Mouse (Mus musculus) spleen, postnatal 4 days (tissue): Measurements from ENCODE around the gene Rpl18a.

Source experiments
- DNase-seq, 2 experiments: peaks; one replicate each; pipeline ENCODE4 v3.0.0; 2022; ENCODE audit warnings: low spot score in 2 of 2

The Rpl18a gene

DNA sequence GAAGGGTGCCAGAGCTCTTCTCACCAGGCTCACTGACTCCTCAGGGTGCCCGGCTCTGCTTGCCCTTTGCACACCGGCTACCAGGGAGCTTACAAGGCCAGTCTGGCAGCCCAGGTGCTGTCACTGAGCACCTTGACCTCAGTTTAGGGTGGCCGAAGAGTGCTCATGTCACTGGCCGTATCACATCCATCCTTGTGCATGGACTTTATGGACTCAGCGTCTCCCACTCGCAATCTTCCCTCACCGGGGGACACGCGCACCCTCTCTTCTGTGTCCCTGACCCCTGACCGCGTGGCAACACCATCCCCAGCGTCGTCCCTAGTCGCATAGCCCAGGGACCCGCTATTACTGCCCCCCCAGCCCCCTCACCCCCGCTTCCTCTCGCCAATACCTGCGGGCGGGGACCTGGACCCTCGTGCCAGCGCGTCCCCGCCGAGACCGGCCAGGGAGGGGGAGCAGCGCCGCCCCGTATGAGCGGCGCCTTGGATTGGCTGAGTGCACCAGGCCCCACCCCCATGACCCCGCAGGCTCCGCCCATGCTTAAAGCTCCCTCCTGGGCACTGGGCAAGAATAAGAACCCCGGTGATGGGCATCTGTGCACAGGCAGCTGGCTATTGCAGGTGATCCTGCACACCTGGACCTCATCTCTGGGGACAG lies 40.5 kb downstream of the Rpl18a start:
- peak; percentile 68 to 82 for DNase-seq

DNA sequence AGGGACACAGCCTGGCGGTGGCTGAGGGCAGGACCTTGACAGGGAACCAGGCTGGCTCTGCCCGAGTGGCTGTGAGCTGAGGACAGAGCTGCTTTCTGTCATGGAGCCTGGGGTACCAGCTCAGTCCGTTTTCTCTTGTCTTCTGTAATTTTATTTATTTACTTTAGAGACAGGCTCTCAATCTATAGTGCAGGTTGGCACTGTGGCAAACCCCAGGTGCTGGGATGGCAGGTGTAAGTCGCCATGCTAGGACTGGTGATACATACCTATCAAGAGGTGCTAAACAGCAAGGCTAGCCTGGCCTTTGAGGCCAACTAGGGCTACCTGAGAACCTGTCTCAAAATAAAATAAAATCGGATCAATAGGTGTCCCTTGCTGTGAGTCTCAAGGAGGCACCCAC lies 41.2 kb downstream of the Rpl18a start:
- DNase-seq: no peak

DNA sequence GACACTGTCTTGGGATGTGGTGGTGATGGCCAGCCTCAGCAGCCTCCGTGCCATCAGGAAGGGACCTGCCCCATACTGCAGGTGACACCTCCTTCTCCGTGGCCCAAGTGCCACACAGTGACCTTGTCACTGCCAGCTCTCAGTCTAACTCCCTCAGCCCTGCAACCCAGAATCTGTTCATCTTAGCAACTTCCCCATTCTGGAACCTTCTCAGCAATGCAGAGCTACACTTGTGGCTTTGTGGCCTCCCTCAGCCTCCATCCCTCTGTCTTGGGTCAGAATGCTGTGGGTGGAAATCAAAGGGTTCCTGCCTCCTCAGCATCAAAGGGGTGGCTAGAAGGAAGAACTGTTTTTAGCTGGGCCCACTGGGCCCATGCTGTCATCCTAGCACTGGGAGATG lies 43.3 kb downstream of the Rpl18a start:
- DNase-seq: peak in 1 of 2 experiments; percentile 63

DNA sequence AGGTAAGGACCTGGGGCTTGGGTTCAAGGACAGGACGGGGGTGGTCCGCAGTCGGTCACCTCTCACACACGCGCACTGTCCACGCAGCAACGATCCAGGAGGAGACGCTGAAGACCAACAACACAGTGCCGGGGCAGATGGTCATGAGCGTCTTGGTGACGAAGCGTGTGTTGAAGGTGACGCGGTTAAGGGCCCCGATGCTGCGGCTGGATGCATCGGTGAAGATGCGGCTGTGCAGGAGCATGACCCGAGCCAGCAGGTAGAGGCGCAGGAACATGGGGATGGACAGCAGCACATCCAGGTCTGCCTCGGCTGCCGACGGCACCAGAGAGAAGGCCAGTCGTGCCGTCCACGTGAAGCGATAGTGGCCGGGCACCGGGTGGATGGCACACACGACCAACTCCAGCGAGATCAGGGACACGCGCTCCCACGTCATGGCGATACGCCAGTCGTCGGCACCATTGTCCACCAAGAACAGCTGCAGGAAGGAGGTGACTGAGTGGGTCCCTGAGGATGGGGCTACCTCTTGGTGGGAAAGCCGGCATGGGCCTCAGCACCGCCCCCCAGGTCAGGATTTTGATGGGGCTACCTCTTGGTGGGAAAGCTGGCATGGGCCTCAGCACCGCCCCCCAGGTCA lies 44.5 kb downstream of the Rpl18a start:
- DNase-seq: peak in 1 of 2 experiments; percentile 62

DNA sequence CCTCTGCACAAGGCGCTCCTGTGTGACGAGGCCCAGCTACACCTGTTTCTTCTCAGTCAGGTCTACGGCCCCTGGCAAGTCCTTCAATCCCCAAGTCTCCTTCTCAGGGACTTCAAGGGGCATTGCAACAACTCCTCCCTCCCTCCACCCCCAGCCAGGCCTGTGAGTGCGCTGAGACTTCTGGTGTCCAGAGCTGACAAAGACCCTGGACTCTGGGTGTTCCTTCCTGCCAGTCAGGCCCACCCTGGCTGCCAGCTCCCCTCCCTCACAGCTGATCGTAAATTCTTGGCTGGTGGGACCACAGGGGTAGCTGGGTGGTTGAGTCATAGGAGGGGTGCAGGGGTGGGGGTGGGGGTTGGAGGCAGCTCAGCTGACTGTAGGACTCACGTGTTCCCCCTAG lies 45.4 kb downstream of the Rpl18a start:
- no peak for DNase-seq

DNA sequence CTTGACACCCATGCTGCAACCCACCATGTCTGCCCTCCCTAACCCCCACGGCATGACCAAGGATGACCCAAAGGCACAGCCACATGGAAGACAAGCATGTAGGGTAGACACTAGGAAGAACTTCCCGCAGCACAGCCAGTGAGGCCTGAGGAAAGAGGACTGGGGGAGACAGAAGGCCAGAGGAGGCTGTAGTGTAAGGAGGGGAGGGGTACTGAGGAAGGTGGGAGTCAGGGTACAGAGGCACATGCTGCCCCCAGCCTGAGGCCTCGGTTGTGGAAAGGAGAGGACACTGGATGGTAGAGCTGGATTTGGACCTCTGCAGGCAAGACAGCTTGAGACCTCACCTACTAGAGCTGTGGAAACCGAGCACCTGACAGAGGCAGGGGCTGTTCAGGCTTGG lies 46.3 kb downstream of the Rpl18a start:
- peak in 1 of 2 experiments; percentile 59 for DNase-seq

DNA sequence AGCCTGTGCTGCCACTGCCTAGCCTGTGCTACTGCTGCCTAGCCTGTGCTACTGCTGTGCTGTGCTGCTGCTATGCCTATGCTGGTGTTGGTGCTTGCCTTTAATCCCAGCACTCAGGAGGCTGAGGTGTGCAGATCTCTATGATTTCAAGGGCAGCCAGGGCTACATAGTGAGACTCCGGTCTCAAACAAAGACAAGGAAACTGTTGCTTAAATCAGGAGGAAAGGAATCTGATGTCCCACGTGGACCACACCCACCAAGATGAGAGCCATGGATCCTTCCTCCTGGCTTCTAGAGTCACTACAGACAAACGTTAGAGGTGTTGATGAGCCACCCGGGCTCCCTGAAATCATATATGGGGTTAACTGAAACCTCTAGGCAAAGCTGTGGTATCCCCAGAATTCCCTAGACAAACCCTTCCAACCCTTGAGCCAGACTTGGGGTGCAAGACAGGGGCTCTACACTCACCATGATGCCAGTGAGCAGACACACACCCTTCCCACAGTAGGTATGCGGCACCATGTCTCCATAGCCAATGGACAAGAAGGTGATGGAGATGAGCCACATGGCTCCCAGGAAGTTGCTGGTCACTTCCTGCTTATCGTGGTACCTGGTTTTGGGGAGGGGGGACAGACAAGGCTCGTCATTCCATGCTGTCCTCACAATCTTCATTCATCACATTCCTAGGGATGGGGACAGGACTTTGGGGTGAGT lies 46.9 kb downstream of the Rpl18a start:
- no peak for DNase-seq

DNA sequence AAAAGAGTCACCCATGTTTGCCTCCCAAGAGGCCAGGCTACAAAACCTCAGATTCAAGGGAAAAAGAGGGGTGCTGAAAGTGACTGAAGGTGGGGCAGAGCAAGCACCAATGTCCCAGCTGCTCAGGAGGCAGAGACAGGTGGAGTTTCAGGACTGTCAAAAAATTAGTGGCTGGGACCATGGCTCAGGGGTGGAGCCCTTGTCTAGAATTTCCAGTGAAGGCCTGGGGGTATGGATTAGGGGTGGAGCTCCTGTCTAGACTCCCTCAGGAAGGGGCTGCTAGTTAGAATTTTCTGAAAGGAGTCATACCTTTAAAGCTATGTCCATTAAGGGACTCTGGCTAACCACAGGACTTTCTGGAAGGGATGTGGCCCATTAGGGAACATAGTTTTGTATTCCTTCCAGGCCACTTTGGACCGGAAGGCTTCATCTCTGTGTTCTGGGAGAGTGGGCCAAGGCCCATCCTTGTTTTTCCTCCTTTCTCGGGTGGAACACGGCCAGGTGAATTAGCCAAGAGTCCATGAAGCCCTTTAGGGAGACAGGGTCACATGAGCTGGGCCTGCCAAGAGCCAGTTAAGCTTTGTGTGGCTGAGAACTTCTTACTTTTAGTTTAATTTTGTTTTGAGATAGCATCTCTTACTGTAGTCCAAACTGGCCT lies 47.8 kb downstream of the Rpl18a start:
- DNase-seq: no peak

DNA sequence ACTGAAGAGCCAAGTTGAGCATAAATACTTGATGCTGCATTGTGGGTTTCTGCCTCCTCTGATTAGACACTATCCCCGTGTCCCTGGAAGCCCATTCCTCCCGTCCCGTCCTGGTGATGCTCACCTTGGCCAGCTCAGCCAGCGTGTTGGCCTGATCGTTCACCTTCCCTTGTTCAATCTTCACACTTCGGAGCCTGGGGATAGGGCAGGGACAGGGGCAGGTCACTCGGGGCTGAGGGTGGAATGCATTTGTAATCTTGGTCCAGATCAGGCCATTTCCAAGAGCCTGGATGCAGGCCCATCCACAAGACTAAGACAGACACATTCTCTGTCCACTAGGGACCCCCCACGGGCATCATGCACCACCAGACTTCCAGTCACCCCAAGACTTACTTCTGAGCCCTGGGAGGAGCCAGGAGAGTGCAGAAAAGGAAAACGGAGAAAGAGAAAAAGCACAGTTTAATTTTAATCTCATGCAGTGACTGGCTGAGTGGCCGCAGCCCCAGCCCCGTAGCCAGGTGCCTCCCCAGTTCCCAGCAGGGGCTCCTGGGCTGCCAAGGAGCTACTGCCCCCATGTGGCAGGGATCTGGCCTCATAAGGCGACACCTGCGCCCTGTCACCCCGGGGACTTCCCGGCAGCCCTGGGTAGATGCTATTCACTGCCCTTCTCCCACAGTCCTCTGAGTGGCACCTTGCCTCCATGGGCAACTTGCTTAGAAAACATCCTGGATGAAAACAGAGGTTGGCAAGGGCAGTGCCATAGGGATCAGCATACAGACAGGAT lies 50.6 kb downstream of the Rpl18a start:
- peak; percentile 53 to 74 for DNase-seq

DNA sequence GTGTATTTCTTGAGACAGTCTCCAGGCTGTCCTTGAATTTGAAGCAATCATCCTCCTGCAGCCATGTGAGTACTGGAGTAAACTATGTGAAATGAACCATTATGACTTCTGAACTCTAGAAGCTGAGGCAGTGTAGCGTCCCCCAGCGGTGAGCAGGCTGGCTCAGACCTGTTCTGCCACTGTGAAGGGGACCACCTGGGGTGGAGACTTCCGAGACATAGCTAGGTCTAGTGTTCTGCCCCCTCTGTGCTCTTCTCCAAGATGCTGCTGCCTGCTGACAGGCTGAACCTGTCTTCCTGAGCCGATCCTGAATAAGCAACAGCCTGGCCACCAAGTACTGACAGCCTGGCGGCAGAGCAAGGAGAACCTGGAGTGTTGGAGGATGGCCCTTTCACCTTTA lies 52.1 kb downstream of the Rpl18a start:
- DNase-seq: peak in 1 of 2 experiments; percentile 63
